Mouse (Mus musculus): ENCODE data around the gene Ushbp1.

Ushbp1 gene

DNA sequence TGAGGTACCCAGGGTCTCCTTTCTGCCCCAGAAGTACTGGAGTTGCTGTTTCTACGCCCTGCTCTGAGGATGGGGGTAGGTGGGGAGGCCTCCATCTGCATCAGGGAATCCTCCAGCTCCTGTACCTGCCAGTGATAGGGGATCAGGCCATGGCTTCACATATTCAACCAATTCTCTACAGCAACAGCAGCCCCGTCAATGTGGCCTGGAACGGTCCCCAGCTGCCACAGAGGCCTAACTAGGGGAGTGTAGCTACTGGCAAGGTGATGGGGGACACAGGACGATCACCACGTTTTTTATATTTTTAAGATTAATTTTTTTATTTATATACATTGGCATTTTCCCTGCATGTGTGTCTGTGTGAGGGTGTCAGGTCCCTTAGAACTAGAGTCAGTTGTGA lies 3.2 kb downstream of the Ushbp1 start:
- DNase-seq = peak in 1 of 2 experiments; percentile 1

- peak in 1 of 2 experiments; percentile 2 for DNase-seq
Measured at GRCm38 (mm10) chr8:71391696-71392095, 3.9 kb downstream of the Ushbp1 start.

DNA sequence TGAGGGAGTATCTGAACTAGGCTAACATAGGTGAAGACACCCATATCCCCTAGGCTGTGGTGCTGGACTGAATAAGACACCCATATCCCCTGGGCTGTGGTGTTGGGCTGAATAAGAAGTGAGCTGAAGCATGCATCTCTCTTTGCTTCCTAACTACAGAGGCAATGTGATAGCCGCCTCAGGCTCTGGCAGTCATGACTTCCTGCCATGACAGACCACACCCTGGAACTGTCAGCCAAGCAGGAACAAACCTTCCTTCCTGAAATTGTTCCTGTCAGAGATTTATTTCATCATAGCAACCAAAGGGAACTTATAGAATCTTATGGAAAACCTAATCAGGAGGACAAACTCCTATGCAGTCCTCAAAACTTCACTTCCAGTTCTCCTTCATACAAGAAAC lies 7.3 kb downstream of the Ushbp1 start:
- DNase-seq = peak in 1 of 2 experiments; percentile 60

- DNase-seq = no peak
Measured at GRCm38 (mm10) chr8:71385212-71385835, 10.3 kb downstream of the Ushbp1 start.

- DNase-seq = peak; percentile 62 to 74
Measured at GRCm38 (mm10) chr8:71383860-71384259, 11.7 kb downstream of the Ushbp1 start.

DNA sequence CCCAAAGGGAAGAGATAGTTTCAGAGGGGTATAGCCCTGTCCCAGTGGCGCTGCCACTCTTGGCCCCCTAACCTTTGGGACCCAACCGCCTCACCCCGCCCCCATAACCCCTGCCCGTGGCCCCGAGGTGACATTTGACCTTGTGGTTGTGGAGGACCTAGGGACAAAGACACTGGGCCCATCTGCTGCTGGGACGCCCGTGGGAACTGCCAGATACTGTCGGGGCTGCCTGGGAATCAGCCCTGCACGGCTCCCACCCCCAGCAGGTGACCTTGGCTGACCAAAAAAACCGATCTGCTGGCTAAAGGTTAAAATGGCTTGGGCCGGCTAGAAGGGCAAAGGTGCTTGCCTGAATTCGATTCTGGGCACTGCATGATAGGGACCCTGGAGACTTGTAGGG lies 12.2 kb downstream of the Ushbp1 start:
- no peak for DNase-seq

- peak; percentile 86 to 89 for DNase-seq
Measured at GRCm38 (mm10) chr8:71381971-71382961, 13.3 kb downstream of the Ushbp1 start.

GRCm38 (mm10) chr8:71381421-71381970 lies 14.1 kb downstream of the Ushbp1 start, which contains the start of gene Nr2f6:
Nr2f6 (minus strand) TSS chr8:71381960.
- peak; percentile 81 to 85 for DNase-seq

- peak in 1 of 2 experiments; percentile 45 for DNase-seq
Measured at GRCm38 (mm10) chr8:71380178-71381171, 15.1 kb downstream of the Ushbp1 start.

GRCm38 (mm10) chr8:71379512-71380075 lies 16.0 kb downstream of the Ushbp1 start:
- DNase-seq = no peak

GRCm38 (mm10) chr8:71379008-71379407 lies 16.6 kb downstream of the Ushbp1 start:
- DNase-seq = no peak

GRCm38 (mm10) chr8:71376423-71377030 lies 19.1 kb downstream of the Ushbp1 start:
- no peak for DNase-seq

- peak; percentile 80 to 85 for DNase-seq
Measured at GRCm38 (mm10) chr8:71375581-71376422, 19.8 kb downstream of the Ushbp1 start.

DNA sequence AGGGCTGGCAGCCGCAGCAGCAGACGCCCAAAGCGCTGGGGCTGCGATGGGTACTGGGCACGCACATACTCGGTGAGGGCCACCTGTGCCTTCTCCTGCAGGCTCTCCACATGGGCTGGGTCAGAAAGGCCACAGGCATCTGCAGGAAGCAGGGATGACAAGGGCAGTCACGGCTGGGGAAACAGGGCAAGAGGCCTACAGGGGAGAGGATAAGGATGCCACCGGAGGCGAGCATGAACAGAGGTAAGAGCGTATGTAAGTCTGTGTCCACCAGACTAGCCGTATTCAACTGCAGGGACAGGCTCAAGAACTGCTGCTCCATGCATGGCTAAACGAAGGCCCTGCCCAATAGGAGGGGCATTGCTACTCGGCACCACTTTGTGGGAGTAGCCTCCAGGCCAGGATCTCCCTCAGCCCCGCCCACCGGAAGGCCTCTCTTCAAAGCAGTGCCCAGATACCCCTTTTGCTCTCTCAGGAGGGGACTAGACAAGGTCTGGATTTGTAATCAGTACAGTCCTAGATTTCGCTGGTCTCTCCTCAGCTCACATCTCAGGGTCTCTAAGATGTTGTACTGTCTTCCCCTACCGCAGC lies 20.9 kb downstream of the Ushbp1 start:
- peak in 1 of 2 experiments; percentile 36 for DNase-seq

- DNase-seq = no peak
Measured at GRCm38 (mm10) chr8:71373000-71373399, 22.6 kb downstream of the Ushbp1 start.

- DNase-seq = no peak
Measured at GRCm38 (mm10) chr8:71372427-71372826, 23.2 kb downstream of the Ushbp1 start.

- peak; percentile 98 to 99 for DNase-seq
Measured at GRCm38 (mm10) chr8:71371236-71371848, 24.3 kb downstream of the Ushbp1 start, which contains the start of gene Ocel1. Ocel1 (plus strand) TSS chr8:71371298.

DNA sequence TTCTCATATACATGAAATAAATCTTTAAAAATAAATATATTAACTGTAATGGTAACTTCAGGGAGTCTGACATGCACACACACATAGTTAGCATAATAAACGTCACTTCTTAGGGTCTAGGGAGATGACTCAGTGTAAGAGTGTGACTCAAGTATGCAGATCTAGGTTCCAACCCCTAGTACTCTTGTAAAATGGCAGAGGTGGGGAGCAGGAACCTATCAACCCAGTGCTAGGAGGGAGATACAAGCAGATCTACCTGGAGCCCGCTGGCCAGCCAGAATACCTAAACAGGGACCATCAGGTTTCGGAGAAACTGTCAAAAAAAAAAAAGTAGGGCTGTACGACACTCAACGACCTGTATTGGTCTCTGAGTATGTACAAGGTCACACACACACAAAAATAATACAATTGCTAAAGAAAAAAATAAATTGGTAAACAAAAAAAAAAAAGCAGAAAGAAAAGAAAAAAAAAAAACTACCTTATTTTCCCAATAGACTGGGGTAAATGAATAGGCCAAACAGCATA lies 24.8 kb downstream of the Ushbp1 start:
- no peak for DNase-seq
